Mouse (Mus musculus): ENCODE data around the gene BC030870. TPM values are rescaled to one million over a fixed set of nuclear protein-coding genes. Genes with fewer than 3 reads are reported as not detected.
"Not testable (repeated sequence)": the region's sequence is repeated elsewhere in the genome, so short reads cannot be mapped to it uniquely, and the experiment has no call there.

The BC030870 gene
- total RNA-seq (2015), result not detected in 2 replicates
- not detected in 2 replicates for total RNA-seq (2017)

- no peak for ATAC-seq (ENCODE audit: poor library complexity, severe bottlenecking)
Measured at GRCm38 (mm10) chr8:65129199-65129788, at the start of gene BC030870. BC030870 (minus strand) TSS chr8:65129563.

GRCm38 (mm10) chr8:65174746-65175476, 45.5 kb upstream of the BC030870 start:
- no peak for ATAC-seq (ENCODE audit: poor library complexity, severe bottlenecking)

- no peak for ATAC-seq (ENCODE audit: poor library complexity, severe bottlenecking)
Measured at GRCm38 (mm10) chr8:65169184-65169583, 39.8 kb upstream of the BC030870 start.

GRCm38 (mm10) chr8:65160676-65161075, 31.3 kb upstream of the BC030870 start:
- not testable (repeated sequence) for ATAC-seq (ENCODE audit: poor library complexity, severe bottlenecking)

GRCm38 (mm10) chr8:65159096-65159748, 29.9 kb upstream of the BC030870 start:
- no peak for ATAC-seq (ENCODE audit: poor library complexity, severe bottlenecking)

GRCm38 (mm10) chr8:65157901-65158300, 28.5 kb upstream of the BC030870 start:
- no peak for ATAC-seq (ENCODE audit: poor library complexity, severe bottlenecking)

GRCm38 (mm10) chr8:65138830-65139466, 9.6 kb upstream of the BC030870 start:
- no peak for ATAC-seq (ENCODE audit: poor library complexity, severe bottlenecking)

GRCm38 (mm10) chr8:65126454-65126853, 2.9 kb downstream of the BC030870 start:
- no peak for ATAC-seq (ENCODE audit: poor library complexity, severe bottlenecking)

- ATAC-seq (ENCODE audit: poor library complexity, severe bottlenecking), result no peak
Measured at GRCm38 (mm10) chr8:65126014-65126413, 3.3 kb downstream of the BC030870 start.

GRCm38 (mm10) chr8:65112092-65112491, 17.3 kb downstream of the BC030870 start:
- ATAC-seq (ENCODE audit: poor library complexity, severe bottlenecking), result no peak

- peak; percentile 56; the same call in 1 of the 2 replicates for ATAC-seq (ENCODE audit: poor library complexity, severe bottlenecking)
Measured at GRCm38 (mm10) chr8:65110285-65110691, 19.1 kb downstream of the BC030870 start.

- no peak for ATAC-seq (ENCODE audit: poor library complexity, severe bottlenecking)
Measured at GRCm38 (mm10) chr8:65108936-65109335, 20.4 kb downstream of the BC030870 start.

- no peak for ATAC-seq (ENCODE audit: poor library complexity, severe bottlenecking)
Measured at GRCm38 (mm10) chr8:65107936-65108718, 21.2 kb downstream of the BC030870 start.

GRCm38 (mm10) chr8:65104041-65104440, 25.3 kb downstream of the BC030870 start:
- no peak for ATAC-seq (ENCODE audit: poor library complexity, severe bottlenecking)

GRCm38 (mm10) chr8:65103632-65104031, 25.7 kb downstream of the BC030870 start:
- ATAC-seq (ENCODE audit: poor library complexity, severe bottlenecking), result no peak

GRCm38 (mm10) chr8:65099735-65100134, 29.6 kb downstream of the BC030870 start:
- no peak for ATAC-seq (ENCODE audit: poor library complexity, severe bottlenecking)

- no peak for ATAC-seq (ENCODE audit: poor library complexity, severe bottlenecking)
Measured at GRCm38 (mm10) chr8:65097760-65098415, 31.5 kb downstream of the BC030870 start.

GRCm38 (mm10) chr8:65089781-65090180, 39.6 kb downstream of the BC030870 start:
- ATAC-seq (ENCODE audit: poor library complexity, severe bottlenecking), result no peak

- no peak for ATAC-seq (ENCODE audit: poor library complexity, severe bottlenecking)
Measured at GRCm38 (mm10) chr8:65088120-65088519, 41.2 kb downstream of the BC030870 start.

- no peak for ATAC-seq (ENCODE audit: poor library complexity, severe bottlenecking)
Measured at GRCm38 (mm10) chr8:65087711-65088110, 41.7 kb downstream of the BC030870 start.
